Mouse (Mus musculus): ENCODE measurements around the gene Usp33.

Gene Usp33

GRCm38 (mm10) chr3:152342961-152343517 is 3.2 kb upstream of the Usp33 start:
- no peak for DNase-seq

GRCm38 (mm10) chr3:152346633-152347141 is 409 bp downstream of the Usp33 start:
- peak; percentile 70 for DNase-seq

- DNase-seq, result no peak
Measured at GRCm38 (mm10) chr3:152347227-152347626, 949 bp downstream of the Usp33 start.

- no peak for DNase-seq
Measured at GRCm38 (mm10) chr3:152348011-152348830, 1.9 kb downstream of the Usp33 start.

GRCm38 (mm10) chr3:152350431-152350830 is 4.2 kb downstream of the Usp33 start:
- no peak for DNase-seq

- no peak for DNase-seq
Measured at GRCm38 (mm10) chr3:152350966-152351365, 4.7 kb downstream of the Usp33 start.

DNA sequence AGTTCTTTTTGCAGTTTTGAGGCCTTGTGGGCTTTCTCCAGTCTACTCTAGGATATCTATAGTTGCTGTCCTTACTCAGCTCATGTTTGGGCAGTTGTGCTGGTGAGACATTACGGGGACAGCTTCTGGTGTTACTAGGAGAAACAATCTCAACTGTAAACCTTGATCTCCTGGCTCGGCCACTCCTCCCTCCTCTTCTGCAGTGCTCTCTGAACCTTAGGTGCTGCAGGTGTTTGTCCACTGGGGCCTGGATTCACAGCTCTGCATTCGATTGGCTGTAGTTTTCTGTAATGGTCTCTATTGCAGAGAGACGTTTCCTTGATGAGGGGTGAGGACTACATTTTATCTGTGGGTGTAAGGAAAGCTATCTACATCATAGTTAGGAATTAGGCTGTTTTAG is 6.0 kb downstream of the Usp33 start:
- DNase-seq, result no peak

DNA sequence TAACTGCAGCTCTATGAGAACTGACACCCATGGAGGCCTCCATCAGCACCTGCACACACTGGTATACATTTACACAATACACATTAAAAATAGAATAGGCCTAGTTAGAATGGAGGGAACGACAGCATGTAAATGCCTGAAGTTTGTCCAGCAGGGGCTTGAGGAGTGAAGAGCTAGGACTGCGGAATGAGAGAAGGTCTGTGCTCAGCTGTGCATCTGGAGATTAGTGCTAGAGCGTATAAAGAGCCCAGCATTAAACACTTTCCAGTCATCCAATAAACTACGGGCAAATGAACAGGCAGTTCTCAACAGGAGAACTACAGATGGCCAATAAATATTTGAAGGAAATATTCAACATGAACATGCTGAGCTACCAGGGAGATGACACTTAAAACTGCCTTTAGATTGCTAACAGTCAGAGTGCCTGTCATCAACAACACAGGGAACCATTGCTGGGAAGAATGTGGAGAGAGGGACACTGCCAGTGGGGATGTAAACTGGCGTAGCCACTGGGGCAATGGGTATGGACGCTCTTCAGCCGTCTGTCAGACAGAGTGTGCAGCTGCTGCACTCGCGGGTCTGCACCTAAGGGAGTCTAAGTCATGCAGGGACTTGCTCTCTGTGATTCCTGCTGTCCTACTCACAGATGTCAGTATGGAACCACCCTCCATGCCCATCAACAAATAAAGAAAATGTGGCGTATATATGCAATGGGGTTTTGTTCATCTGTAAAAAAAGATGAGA is 7.3 kb downstream of the Usp33 start:
- no peak for DNase-seq

DNA sequence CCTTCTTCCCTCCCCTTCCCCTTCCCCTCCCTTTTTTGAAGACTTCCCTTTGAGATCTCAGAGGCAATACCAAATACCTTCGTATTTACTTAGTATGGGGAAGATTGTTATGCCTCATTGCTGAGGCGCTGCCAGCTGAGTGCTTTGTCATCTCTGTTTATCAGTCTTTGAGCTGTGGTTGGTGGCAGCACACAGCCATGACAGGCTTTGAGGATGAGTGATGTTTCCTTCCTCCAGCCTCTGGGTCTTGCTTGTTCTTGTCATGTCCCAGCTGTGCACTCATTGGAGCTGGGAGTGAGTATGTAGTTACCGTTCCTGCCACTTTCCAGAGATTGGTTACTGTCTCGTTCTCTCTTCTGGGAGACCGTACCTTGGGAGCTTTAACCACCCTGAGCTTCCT is 9.1 kb downstream of the Usp33 start:
- no peak for DNase-seq

DNA sequence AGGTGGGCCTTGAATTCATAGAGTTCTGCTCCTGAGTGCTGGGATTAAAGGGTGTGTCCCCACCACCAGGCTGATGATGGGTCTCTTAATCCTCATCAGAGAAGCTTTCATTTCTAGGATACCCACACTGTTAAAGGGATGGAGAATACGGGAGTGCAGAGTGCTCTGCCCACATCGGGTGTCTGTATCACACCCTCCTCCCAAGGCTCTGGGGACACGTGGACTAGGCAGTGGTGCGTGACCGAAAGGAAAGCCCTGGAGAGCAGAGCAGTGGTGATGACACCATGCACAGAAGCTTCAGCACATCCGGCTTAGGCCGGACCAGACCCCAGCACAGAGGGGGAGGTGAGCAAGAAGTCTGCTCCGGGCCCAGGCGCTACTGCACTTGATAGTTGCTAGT is 10.5 kb downstream of the Usp33 start:
- no peak for DNase-seq

- DNase-seq, result no peak
Measured at GRCm38 (mm10) chr3:152359151-152359550, 12.9 kb downstream of the Usp33 start.

GRCm38 (mm10) chr3:152364181-152364580 is 17.9 kb downstream of the Usp33 start:
- no peak for DNase-seq

- DNase-seq, result no peak
Measured at GRCm38 (mm10) chr3:152376063-152376462, 29.8 kb downstream of the Usp33 start.

- no peak for DNase-seq
Measured at GRCm38 (mm10) chr3:152384106-152384505, 37.8 kb downstream of the Usp33 start.

DNA sequence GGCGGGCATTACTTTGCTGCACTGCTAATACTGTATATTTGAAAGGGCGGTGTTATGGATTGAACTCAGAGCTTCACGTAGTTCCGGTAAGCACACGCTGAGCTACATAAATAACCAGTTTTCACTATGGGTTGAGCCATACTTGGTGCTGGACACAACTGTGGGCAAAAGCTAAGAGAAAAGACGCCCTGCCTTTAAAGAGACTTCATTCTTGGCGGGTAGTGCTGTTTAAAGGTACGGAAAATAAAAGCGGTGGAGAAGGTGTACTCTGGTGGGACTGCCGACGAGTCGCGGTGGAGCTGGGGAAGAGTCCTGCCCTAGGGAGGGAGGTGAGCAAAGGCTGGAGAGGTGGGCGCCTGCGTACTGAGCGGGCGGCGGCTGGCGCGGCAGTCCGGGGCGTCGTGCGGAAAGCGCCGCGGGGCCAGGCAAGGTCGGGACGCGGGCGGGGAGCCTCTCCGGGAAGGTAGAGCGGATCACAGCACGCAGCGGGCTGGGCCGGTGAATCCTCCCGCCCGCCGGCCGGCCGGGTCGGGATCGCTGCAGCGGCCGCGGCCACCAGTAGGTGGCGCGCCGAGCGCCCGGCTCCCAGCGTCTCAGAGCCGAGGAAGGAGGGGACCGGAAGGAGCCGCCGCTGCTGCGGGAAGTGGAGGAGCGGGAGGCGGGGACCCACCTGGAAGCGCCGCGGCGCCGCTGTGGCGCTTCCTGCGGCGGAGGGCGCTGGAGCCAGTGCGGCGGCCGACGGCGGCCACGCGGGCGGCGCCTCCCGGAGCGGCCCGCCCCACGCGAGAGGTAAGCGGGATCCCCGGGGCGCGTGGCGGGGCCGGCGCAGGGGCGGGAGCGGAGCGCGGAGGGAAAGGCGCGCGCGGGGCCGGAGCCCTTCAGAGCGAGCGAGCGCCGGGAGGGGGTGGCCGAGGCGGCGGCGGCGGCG is 49.3 kb downstream of the Usp33 start, which contains the start of gene Zzz3:
Zzz3 (plus strand) TSS at position 124 of the 928 bp plus-strand sequence.
- peak; percentile 95 for DNase-seq

- DNase-seq, result peak; percentile 97
Measured at GRCm38 (mm10) chr3:152396278-152396987, 50.2 kb downstream of the Usp33 start.

DNA sequence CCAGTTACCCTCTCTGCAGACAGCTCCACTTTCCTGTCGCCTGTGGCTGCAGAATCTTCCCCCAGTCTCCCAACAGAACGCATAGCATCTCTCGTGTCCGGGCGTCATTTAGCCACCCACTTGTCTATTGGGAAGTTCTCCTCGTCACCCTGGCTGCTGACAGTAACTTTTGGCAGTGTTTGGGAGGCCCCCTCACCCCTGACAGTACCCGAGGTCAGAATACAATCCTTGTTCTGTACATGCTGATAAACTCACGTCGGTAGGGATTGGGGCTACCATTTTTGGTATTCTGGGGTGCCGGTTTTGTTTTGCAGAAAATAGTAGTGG is 50.7 kb downstream of the Usp33 start:
- peak; percentile 69 for DNase-seq

GRCm38 (mm10) chr3:152397335-152397940 is 51.2 kb downstream of the Usp33 start:
- DNase-seq, result no peak

GRCm38 (mm10) chr3:152400441-152400840 is 54.2 kb downstream of the Usp33 start:
- DNase-seq, result no peak

GRCm38 (mm10) chr3:152400875-152401274 is 54.6 kb downstream of the Usp33 start:
- DNase-seq, result no peak

GRCm38 (mm10) chr3:152401964-152402670 is 55.8 kb downstream of the Usp33 start:
- no peak for DNase-seq

Data from cerebellum, adult 11-12 months (tissue).